Mouse (Mus musculus) CH12.LX (cell line): ENCODE data around the gene Zfp408.

ENCODE experiments used
- CTCF ChIP-seq, 2 experiments: IDR thresholded peaks in 1 of 2; conservative IDR thresholded peaks in 1 of 2; 2 replicates each; pipeline ENCODE4 v1.5.1; 2011 to 2012; ENCODE audit warnings: low read depth in 2 of 2, low read length in 2 of 2, improper control_type of control experiment in 1 of 2, inconsistent platforms in 1 of 2, mild to moderate bottlenecking in 1 of 2, moderate library complexity in 1 of 2
- E2F4 ChIP-seq: IDR thresholded peaks from 2 replicates; pipeline ENCODE4 v1.6.1; 2011; ENCODE audit warnings: low read depth, low read length, improper control_type of control experiment; ENCODE audit not compliant: insufficient replicate concordance
- EP300 ChIP-seq: IDR thresholded peaks from 2 replicates; pipeline ENCODE4 v1.6.1; 2011; ENCODE audit warnings: low read length, improper control_type of control experiment
- GABPA ChIP-seq: IDR thresholded peaks from 2 replicates; pipeline ENCODE4 v1.6.1; 2012; ENCODE audit warnings: low read depth, low read length, improper control_type of control experiment, inconsistent platforms; ENCODE audit not compliant: insufficient replicate concordance
- HCFC1 ChIP-seq: IDR thresholded peaks from 2 replicates; pipeline ENCODE4 v1.6.1; 2012; ENCODE audit warnings: low read depth, mild to moderate bottlenecking, inconsistent platforms, low read length, improper control_type of control experiment
- KAT2A ChIP-seq: IDR thresholded peaks from 2 replicates; pipeline ENCODE4 v1.6.1; 2012; ENCODE audit warnings: low read length, improper control_type of control experiment, inconsistent platforms; ENCODE audit not compliant: insufficient replicate concordance
- MAX ChIP-seq: IDR thresholded peaks from 2 replicates; pipeline ENCODE4 v1.6.1; 2011; ENCODE audit warnings: low read length, improper control_type of control experiment
- NELFE ChIP-seq: IDR thresholded peaks from 2 replicates; pipeline ENCODE4 v1.6.1; 2011; ENCODE audit warnings: low read depth, low read length, improper control_type of control experiment
- NRF1 ChIP-seq: IDR thresholded peaks from 2 replicates; pipeline ENCODE4 v1.6.1; 2014; ENCODE audit warnings: low read depth, mild to moderate bottlenecking, inconsistent platforms, low read length, improper control_type of control experiment, moderate library complexity
- POLR2A ChIP-seq: IDR thresholded peaks from 2 replicates; pipeline ENCODE4 v1.6.1; 2011; ENCODE audit warnings: low read depth, mild to moderate bottlenecking, improper control_type of control experiment, low read length
- RAD21 ChIP-seq: IDR thresholded peaks from 2 replicates; pipeline ENCODE4 v1.6.1; 2011; ENCODE audit warnings: low read depth, mild to moderate bottlenecking, low read length, improper control_type of control experiment, moderate library complexity
- SMC3 ChIP-seq: IDR thresholded peaks from 2 replicates; pipeline ENCODE4 v1.6.1; 2011; ENCODE audit warnings: low read depth, low read length, improper control_type of control experiment
- TCF12 ChIP-seq: IDR thresholded peaks from 2 replicates; pipeline ENCODE4 v1.6.1; 2014; ENCODE audit warnings: low read depth, mild to moderate bottlenecking, inconsistent platforms, low read length, improper control_type of control experiment
- ZMIZ1 ChIP-seq: IDR thresholded peaks from 2 replicates; pipeline ENCODE4 v1.6.1; 2012; ENCODE audit warnings: low read depth, mild to moderate bottlenecking, inconsistent platforms, low read length, improper control_type of control experiment

GRCm38 (mm10) chr2:91636727-91637338 lies 12.8 kb downstream of the Zfp408 start:
- no peak for TF ChIP-seq POLR2A
- TF ChIP-seq NELFE = no peak
- no peak for TF ChIP-seq CTCF (conservative IDR thresholded peaks at IDR 0.05 in 1 of 2, IDR thresholded peaks at IDR 0.05 in 1 of 2; ENCODE audit: low read depth in 2 of 2, low read length in 2 of 2)
- no peak for TF ChIP-seq GABPA
- no peak for TF ChIP-seq EP300
- TF ChIP-seq MAX = no peak
- TF ChIP-seq TCF12 = no peak
- no peak for TF ChIP-seq ZMIZ1
- TF ChIP-seq E2F4 = no peak
- TF ChIP-seq KAT2A = no peak
- no peak for TF ChIP-seq HCFC1
- no peak for TF ChIP-seq NRF1
- no peak for TF ChIP-seq RAD21
- TF ChIP-seq SMC3 = no peak
